Mouse (Mus musculus): ENCODE data around the gene Pfn3. TPM values are rescaled to one million over a fixed set of nuclear protein-coding genes. Genes with fewer than 3 reads are reported as not detected.
A peak's percentile ranks its signal among the peaks of the same experiment; 100 is the strongest.

Pfn3 gene
- total RNA-seq, 4 experiments from 2014 or later: not detected

- DNase-seq (ENCODE audit: low spot score in 2 of 2): no peak
These were observed 15.5 kb upstream of the Pfn3 start for GRCm38 (mm10) chr13:55430566-55430965.

DNA sequence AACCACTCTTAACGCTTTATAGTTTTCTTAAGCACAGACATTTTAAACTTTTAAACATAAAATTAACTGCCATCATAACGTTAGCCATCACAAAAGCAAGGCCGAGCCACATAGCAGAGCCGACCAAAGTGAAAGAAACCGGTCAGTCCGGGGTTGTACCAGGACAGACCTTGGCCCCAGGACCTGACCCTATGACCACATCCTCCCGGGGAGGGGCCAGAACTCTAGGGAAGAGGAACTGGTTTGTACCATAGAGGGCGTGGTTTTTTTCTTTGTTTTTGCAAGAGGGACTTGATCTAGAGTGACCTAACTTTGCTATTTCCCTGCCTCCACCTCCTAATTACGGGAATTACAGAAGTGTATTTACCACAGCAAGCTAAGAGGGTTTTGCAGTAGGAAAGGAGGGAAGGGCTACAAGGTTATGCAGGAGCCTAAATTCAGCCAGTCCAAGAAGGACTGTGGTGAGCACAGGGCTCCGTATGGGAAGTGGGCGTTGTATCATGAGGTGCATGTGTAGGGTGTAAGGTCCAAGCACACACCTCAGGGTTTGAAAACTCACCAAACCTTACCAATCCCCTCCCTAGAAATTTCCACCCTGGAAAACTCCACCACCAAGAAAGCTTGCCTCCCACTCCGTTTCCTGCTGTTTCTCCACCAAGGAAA, 14.3 kb upstream of the Pfn3 start:
- DNase-seq (ENCODE audit: low spot score in 2 of 2): no peak

DNA sequence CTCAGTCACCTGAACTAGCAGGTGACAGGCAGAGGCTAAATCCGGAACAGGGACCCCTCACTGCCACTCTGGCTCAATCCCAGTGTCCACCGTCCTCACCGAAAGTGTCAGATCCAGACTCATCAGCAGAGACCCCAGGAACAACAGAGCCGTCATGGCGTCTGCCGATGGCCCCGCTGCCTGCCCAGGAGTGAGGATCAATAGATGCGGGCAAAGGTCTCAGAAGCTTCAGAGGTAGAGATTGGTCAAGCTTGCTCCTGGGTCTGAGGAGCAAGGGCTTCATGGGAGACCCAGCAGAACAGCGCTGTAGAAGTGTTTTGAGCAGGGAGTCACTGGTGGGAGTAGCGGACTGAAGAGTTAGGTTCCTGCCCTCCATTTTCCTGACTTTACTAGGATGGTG, 11.6 kb upstream of the Pfn3 start, which contains the start of gene F12:
F12 (minus strand) TSS at position 181 of the 400 bp plus-strand sequence.
- DNase-seq (ENCODE audit: low spot score in 2 of 2): no peak

- peak in 1 of 2 experiments; percentile 72 for DNase-seq (ENCODE audit: low spot score in 2 of 2)
These were observed 6.1 kb upstream of the Pfn3 start for GRCm38 (mm10) chr13:55420933-55421800.

- DNase-seq (ENCODE audit: low spot score in 2 of 2): no peak
These were observed 5.2 kb upstream of the Pfn3 start for GRCm38 (mm10) chr13:55420018-55420932.

- DNase-seq (ENCODE audit: low spot score in 2 of 2): no peak
These were observed 4.1 kb upstream of the Pfn3 start for GRCm38 (mm10) chr13:55419142-55419541.

DNA sequence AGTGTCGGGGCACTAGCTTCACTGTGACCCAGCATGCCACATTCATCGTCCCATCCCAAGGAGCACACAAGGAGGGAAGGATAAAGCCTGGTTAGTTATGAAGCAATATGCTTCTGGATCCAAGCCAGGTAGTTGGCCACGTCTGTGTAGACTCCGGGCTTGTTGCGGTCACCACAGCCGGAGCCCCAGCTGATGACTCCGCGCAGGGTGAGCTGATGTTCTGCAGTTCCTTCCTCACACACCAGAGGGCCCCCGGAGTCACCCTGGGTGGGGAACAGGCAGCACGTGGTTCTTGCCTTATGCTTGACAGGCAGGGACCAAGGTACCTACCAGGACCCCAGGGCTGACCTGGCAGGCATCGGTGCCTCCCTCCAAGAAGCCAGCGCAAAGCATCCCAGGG, 3.0 kb upstream of the Pfn3 start:
- DNase-seq (ENCODE audit: low spot score in 2 of 2): peak; percentile 66 to 82

- DNase-seq (ENCODE audit: low spot score in 2 of 2): no peak
These were observed 1.7 kb downstream of the Pfn3 start for GRCm38 (mm10) chr13:55413333-55413732.

GRCm38 (mm10) chr13:55412643-55413307, 2.3 kb downstream of the Pfn3 start:
- DNase-seq (ENCODE audit: low spot score in 2 of 2): no peak

- no peak for DNase-seq (ENCODE audit: low spot score in 2 of 2)
These were observed 3.2 kb downstream of the Pfn3 start for GRCm38 (mm10) chr13:55411826-55412225.

- no peak for DNase-seq (ENCODE audit: low spot score in 2 of 2)
These were observed 6.4 kb downstream of the Pfn3 start for GRCm38 (mm10) chr13:55408546-55409120.

DNA sequence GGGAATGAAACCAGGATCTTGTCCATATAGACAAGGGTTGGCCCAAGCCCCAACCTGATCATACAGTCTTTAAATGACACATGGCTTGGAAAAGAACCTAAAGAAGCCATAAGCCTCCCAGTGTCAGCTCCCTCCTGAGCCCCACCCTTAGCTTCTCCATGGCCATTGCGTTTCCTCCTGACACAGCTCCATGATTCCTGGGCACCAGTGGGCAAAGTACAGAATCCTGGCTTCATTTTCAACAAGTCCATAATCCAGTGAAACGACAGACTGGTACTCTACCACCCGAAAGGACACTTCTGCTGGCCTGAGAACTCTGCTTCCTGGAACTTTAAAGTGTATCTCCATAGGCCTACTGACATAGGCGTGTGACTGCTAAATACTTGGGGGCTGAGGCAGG, 7.7 kb downstream of the Pfn3 start:
- no peak for DNase-seq (ENCODE audit: low spot score in 2 of 2)

DNA sequence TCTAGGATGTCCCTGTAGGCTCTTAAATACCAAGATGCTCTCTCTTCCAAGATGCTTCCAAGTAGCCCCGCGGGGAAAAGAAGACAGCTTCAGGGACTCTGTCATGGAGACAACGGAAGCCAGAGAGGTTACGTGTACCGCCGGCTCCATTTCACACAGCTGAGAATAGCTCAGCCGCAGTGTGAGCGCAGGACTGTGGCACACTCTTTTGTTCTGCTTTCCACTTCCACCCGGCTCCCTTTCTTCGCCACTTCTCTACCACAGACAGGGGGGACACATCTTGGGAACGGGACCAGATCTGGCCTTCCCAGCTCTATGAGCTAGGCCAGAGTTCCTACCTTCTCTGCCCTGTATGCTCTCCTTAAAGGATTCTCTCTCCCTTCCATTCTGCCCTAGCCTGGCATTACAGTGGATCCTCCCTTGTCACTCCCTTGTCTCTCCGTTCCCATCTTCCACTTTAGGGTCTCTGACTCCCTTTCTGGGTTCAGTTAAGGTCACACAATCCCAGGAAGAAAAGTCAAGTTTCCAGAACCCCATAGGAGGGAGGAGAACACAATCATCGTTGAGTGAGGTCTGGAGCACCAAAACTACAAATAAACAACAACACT, 9.1 kb downstream of the Pfn3 start:
- DNase-seq (ENCODE audit: low spot score in 2 of 2): no peak

GRCm38 (mm10) chr13:55404853-55405782, 9.9 kb downstream of the Pfn3 start:
- DNase-seq (ENCODE audit: low spot score in 2 of 2): peak; percentile 60 to 75

DNA sequence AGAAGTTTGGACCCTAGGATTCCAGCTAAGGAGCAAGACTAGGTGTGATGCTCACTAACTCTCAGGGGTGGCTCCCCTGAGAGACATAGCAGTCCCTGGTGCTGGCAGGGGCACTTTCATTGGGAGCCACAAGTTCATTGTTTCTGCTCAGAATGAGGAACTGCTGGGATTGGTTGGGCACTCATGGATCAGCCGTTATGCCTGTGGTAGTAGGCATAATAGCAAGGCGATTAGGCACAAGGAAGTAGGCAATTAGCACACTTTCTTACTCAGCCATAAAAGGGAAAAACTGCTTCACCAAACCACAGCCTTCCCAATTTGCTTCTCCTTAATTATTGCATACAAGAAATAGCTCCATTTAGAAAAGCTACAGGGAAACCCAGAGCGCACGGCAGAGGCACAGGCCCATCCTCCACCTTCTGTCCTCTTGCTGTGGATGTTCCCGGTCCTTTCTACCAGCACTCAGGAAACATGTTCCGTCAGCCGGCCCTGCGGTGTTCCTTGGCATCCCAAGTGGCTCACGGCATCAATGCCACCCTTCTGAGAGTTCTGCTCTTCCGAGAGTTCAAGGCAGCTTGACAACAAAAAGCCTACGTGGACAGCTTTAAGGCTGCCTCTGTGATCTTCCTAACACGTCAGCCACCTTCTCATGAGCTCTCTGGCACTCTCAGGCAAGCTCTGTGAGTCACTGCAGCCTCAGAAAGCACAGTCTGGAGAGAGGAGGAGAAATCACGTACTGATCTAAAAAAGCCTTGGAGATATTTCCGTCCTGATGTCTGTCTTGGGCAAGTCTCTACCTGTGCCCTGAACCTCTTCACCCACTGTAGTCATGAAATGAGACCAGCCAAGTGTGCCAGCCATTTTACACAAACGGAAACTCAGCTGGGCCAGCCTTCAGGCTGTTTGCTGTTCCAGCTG, 10.8 kb downstream of the Pfn3 start:
- DNase-seq (ENCODE audit: low spot score in 2 of 2): peak; percentile 38 to 48

DNA sequence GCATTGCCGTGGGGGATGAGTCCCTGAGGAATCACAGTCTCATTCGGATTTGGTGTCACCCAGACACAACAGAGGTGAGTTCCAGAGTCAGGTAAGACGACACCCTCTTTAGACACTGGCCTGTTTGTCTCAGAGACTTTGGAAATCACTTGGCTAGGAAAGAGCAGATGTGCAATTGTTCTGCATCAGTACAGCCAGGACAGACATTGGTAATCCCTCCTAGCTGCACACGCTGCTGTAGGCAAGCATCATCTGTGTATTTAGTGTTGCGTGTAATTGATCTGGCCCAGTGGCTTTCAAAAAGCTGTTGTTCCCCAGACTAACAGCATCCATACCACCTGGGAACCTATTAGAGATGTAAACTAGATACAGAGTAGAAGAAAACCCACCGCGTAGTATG, 11.8 kb downstream of the Pfn3 start:
- DNase-seq (ENCODE audit: low spot score in 2 of 2): no peak

- no peak for DNase-seq (ENCODE audit: low spot score in 2 of 2)
These were observed 15.0 kb downstream of the Pfn3 start for GRCm38 (mm10) chr13:55400039-55400346.

Measured in layer of hippocampus, adult 8-10 months (tissue).